Mouse (Mus musculus) thymus, postnatal 10 days (tissue): ENCODE results near the gene Trib3.

Experiments
- DNase-seq, 2 experiments: peaks; one replicate each; pipeline ENCODE4 v3.0.0; 2021; ENCODE audit warnings: low spot score in 2 of 2

Gene Trib3

DNA sequence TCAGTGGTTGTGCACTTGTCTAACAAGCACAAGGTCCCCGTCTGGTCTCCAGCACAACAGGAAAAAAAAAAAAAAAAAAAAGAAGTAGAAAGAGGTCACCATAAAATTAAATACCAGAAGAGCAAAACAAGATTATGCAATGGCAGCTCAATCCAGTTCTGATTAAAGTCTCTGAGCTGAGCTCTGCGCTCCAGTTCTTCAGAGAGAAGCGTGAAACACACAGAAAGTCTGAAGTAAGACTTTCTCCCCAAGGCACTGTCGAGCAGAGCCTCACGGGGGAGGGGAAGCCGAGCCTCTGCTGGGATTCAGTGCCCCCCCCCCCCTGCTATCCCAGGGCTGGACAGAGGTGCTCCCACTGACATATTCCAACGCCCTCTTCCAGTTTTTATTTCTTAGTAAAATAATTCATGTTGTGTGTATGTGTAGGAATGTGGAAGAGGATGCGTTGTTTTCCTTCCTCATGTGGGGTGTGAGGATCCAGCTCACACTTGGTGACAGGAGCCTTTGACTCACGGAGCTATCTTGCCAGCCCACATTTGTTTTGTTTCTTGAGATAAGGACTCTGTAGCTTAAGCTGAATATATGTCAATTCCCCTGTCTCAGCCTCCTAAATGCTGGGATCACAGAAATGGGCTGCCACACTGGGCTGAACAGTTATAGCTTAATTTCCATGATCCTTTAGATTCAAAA, 3.1 kb upstream of the Trib3 start:
- no peak for DNase-seq

DNA sequence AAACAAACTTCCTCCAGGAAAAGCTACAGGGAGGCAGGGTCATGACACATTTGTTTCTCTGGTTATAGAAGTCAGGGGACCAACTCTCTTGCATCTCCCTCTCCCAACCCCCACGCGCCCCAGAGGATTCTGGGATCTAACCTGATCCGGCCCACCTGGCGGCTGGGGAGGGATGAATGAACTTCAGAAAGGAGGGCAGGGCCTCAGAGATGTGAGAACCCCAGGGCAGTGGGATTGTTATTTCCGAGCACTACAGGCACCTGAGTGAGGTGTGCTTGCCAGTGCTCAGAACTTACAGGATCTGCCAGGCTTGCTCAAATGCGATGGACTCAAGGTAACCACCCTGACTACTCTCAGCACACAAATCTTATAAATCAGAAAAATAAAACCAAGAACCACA, 1.6 kb upstream of the Trib3 start:
- DNase-seq = no peak

DNA sequence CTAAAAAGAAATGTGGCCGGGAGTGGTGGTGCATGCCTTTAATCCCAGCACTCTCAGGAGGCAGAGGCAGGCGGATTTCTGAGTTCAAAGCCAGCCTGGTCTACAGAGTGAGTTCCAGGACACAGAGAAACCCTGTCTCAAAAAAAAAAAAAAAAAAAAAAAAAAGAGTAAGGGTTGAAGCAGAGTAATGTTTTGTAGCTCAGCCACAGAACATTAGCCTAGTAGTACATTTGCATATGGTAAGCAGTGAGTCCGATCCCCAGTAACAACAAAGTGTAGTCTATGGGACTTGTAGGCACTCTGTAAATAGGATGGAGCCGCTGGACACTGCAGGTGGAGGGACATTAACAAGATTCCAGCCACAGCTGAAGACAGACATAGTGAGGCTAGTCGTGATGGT, 1.1 kb upstream of the Trib3 start:
- no peak for DNase-seq

DNA sequence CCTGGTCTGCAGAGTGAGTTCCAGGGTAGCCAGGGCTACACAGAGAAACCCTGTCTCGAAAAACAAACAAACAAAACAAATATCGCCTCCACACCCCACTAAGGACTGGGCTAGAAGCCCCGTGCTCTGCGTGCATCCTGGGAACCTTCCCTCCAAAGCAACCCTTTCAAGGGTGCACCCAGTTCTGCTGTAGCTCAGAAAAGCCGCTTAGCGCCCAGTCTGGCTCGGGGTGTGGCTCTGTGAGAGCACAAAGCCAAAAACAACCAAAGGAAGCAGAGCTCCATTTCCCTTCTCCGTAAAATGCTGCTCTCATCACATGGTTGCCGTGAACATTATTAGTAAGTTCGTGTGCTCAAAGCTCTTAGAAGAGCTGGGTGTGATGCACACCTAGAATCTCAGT, 529 bp upstream of the Trib3 start:
- peak in 1 of 2 experiments; percentile 23 for DNase-seq

DNA sequence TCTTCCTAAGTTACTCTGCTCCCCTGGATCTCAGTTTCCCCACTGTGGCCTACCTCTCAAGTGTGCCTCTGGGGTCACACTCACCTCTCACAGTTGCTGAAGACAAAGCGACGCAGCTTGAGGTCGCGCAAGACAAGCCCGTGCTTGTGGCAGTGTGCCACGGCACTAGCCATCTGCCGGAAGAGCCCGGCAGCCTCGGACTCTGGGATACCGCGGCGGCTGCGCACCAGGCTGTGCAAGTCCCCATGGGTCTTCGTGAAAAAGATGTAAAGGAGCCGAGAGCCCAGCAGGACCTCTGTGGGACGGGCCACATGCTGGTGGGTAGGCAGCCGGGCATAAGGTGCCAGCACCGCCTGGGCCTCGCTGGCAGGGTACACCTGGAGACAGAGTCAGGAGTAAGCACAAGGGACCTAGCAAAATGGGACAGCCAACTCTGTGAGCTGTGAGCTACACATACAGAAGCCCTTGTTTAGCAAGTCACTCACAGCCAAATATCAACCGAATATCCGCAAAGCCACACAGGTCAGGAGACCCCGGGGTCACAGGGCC, 4.1 kb downstream of the Trib3 start:
- no peak for DNase-seq

DNA sequence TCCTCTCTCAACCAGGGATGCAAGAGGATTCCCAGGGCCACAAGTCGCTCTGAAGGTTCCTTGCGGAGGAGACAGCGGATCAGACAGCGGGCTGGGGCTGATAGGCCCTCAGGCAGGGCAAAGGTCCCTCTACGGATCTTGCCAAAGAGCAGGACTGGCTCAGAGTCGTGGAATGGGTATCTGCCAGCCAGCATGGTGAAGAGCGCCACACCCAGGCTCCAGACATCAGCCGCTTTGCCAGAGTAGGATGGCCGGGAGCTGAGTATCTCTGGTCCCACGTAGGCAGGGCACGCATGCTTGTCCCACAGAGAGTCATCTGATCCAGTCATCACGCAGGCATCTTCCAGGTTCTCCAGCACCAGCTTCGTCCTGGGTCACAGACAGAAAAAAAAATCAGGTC, 5.5 kb downstream of the Trib3 start:
- no peak for DNase-seq

DNA sequence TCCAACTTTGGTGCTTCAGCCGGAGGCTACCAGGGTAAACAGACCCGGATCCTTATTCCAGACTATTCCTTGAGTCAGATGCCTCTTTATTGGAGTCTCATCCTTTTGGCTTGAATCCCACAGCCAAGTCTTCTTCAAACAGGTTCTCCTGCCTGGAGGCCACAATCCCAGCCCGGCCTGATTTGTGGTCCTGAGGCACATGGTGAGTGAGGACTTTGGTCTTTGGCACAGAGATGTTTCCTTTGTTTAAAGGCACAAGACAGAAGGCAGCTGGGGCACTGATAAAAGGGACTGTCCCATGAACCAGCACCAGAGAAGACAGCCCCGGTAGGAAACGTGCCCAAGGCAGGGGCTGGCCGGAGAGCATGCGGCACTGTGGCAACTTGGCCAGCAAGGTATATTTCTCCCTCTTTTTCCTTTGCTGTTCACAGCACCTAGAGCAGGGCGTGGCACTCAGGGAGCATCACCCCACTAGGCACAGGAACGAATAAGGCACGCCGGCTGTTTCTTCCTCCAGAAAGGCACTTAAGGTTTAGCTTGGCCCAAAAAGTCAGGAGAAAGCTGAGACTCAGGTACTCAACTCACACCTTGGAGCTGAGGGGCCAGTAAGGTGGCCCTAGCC, 6.1 kb downstream of the Trib3 start:
- no peak for DNase-seq

DNA sequence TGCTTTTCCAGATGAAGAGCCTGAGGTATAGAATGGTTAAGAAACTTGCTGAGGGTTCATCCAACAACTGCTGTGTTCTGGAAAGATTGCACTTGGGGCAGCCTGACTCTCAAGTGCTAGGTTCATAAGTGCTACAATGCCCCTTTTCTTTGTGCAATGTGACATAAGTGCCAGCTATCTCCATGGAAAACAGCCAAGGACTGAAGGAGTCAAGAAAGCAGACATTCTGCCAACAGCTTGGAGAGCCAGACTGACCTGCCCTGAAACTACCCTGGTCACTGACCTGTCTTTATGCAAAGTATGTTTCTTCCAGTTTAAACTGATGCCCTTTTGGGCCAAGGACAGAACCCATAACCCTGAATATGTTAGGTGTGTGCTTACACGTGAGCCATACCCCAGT, 7.0 kb downstream of the Trib3 start:
- no peak for DNase-seq

DNA sequence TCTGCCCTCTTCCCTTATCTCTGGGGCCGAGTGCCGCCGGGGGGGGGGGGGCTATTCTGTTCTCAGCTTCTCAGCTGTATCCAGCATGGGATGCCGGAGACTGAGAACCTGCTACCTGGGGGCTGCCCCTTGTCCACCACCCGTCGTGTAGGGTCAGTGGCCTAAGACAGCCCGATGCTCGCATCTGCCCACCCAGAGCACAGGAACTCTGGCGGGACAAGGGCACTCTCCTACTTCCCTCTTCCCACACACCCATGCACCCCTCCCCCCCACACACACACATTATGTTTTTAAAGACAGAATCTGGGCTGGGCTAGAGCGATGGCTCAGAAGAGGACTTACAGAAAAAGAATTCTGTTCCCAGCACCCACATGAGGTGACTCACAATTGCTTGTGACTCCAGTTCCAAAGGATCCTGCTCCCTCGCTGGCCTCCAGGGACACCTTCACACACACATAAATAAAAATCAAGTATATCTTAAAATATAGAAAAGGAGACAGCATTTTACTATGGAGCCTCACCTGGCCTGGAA, 8.5 kb downstream of the Trib3 start:
- no peak for DNase-seq

DNA sequence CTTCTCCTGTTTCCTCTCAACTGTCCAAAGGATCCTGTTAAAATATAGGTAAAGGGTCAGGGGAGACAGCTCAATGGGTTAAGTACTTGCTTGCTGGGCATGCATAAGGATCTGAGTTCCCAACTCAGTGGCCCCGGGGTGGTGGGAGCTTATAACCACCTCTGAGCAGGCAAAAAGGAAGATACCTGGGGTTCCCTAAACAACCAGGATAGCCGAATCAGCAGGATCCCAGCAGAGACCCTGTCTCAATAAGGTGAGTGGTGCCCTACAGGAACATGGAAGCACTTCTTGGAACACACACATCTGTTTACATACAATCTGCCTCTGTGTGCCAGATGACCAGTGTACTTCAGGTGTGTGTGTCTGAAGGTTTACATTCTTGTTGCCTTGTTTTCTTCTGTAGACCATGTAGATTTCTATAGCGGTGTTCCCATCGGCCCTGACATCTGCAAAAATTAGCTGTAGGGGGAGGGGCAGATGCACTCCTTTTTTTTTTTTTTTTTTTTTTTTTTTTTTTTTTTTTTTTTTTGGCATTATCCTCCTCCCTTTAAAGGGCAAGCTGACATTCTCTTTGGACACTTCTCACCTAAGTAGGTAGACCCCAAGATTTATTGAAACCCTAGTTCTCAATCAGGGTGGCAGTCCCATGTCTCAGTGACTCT, 10.4 kb downstream of the Trib3 start:
- DNase-seq = no peak

DNA sequence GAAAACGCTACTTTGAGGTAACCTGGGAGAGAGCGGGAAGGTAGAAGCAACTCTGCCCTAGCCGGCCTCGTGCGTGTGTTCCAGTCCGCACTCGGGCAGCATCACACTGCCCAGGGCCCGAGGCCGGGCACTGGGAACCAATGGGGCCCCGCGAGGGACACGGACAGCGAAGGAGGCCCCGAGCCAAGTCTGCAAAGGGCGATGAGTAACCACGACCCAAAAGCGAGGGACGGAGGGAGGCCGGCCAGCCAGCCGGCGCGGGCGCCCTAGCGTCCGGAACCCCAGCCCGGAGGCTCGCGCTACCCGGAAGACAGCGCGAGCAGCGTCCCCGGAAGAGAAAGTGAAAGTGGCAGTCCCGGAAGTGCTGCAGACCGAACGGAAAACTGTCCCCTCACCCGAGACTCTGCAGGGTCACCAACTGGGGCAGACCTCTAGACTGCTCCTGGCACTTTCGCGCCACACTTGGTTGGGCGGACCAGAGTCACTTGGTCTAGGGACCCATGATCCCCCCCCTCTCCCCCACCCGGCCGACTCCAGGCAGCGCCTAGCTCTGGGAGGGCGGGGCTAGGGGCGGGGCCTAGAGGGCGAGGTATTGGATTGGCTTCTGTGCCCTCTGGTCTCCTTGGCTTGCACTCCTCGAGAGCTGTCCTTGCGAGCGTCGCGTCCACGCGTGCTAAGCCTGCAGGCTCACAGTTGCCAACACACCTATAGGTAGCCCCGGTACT, 11.6 kb downstream of the Trib3 start, which contains the start of gene Rbck1:
Gene Rbck1 (minus strand): TSS at position 553 of the 725 bp plus-strand sequence.
- peak; percentile 80 to 84 for DNase-seq

DNA sequence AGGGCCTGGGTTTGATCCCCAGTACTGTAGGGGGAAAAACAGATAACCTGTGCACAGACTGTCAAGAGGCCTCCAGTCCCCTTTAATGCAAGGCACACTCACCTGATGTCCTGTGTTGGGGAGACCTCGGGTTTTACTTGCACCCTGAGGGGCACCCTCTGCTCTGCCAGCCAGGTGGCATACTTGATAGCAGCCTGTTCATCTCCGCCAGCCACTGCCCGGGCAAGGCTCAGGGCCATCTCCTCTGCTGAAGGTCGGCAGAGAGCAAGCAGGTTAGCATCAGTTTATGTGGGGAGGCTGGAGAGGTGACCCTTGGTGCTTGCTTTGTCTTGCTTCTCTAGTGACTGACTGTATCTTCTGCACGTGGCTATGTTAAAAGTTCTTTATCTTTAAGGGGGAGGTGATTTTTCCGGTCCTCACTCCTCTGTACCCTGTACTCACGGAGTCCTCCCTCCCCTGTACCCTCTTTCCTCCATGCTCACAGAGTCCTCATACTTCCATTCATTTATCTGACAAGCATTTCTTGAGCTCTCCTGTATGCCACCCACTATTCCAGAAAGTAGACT, 12.9 kb downstream of the Trib3 start:
- no peak for DNase-seq

DNA sequence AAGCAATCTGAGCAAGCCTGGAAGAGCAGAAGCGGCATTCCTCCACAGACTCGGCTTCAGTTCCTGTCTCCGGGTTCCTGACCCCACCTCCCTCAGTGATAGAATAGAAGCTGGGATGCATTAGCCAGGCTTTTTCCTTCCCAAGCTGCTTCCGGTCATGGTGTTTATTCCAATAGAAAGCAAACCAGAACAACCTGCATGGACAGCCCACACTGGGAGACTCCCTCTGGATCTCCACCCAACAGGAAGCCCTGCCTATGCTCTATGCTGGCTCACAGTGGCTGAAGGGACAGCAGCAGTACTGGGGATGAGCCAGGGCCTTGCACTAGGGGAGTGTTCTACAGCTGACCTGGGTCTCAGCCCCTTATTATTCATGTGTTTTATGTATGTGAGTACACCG, 15.9 kb downstream of the Trib3 start:
- no peak for DNase-seq

DNA sequence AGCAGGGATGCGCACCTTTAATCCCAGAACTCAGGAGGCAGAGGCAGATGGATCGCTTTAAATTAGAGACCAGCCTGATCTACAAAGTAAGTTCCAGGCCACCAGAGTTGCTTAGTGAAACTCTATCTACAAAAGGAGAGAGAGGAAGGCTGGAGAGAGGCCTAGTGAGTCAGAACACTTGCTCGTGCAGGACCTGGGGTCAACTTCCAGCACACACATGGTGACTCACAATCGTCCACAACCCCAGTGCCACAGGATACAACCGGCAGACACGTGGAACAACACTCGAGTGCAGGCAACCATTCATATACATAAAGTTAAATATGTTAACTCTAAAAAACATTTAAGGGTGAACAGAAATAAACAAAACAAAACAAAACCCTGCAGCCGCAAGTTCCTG, 17.2 kb downstream of the Trib3 start:
- no peak for DNase-seq

DNA sequence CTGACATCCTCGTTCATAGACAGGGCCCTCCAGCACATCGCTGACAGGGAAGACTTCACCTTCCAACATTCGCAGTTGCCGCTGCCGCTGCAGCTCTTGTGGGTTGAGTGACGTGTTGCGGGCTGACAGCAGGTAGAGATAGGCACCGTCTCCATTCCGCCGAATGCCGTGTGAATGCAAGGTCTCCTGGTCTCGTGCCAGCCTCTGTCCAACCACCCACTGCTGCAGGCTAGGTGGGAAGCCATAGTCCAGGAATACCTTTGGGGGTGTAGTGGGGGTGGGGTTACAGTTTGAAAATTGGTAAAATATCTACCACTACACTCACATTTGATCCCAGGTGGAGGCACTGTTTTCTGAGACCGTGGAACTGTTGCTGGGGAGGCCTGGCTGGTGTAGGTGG, 17.7 kb downstream of the Trib3 start:
- DNase-seq = no peak

DNA sequence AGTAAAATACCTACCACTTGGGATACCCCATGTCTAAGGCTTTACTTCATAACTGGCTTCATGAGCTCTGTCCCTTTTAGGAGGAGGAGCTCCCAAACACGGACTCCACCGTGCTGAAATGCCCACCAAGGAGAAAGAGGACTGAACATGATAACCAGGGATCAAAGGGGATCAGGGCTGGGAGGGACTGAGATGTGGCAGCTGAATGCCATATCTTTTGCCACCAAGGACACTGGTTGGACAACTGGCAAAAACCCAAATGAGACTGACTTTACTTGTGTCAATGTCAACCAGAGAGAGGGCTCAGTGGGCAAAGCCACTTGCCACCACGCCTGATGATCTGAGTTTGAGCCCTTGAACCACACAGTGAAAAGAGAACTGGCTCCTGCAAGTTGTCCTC, 19.0 kb downstream of the Trib3 start:
- no peak for DNase-seq

DNA sequence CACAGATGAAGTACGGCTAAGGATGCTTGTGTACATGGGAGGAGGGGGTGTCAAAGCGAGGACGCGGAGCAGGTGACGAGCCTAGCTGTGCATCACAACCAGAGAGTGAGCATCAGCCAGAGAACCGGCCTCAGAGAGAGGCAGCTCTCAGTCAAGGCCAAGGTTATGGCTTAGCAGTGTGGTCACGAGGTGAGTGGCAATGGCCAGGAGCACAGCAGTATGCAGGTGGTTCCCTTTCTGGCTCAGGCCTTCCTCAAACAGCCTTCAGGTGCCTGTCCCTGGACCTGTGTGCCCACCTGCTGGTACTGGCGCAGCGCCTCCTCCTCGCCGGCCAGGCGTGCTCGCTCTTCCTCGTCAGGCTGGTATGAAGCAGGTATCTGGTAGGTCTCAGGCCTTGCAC, 19.9 kb downstream of the Trib3 start:
- no peak for DNase-seq

DNA sequence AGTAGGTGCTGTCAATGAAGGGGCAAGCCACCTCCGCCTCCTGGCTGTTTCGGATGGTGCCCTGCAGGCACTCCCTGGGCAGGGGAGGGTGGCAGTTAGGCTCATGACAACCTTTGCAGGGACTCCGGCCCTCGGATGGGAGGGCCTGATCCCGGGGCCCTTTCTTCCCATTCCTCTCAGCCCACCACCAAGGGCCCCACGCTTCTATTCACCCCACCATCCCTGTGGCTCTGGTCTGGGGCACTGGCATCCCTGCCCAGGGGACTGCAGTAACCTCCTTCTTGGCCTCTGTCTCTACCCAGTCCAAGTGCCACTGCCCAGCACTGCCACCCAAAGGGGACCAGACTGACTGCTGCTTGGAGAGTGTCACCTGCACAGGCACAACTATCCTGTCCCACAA, 21.6 kb downstream of the Trib3 start:
- DNase-seq = no peak

DNA sequence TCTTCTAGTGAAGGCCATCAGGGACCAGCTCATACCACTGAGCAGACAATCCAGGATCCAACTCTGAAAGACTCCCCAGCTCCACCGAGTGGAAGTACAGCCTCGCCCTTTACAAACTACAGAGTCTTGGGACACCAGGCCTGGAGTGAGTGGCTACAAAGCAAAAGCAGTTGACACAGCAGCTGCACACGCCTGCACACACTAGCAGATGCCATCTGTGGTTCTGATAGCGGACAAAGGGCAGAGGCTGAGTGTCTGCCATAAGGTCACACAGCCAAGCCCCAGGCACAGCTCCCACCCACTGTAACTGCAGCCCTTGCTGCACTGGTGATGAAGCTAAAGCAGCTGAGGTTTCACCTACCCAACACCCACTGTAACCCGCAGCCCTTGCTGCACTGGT, 22.3 kb downstream of the Trib3 start:
- DNase-seq = no peak

DNA sequence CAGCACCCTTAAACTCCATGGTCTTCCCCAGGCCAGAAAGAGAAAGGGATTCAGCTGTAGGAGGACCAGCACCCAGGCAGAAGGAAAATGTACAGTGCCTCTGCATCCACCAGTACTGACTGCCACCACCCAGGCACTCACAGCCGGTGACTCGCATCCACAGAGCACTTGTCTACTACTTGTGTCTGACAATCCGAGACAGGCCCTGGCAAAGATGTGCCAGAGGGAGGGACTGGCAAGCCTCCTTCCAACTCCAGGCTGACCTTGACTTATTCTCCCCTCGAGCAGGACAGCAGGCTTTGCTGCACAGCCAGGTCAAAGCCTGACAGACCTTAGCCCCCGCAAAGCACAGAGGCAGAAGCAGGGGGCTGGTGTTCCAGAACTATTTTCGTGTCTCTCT, 26.8 kb downstream of the Trib3 start:
- no peak for DNase-seq

DNA sequence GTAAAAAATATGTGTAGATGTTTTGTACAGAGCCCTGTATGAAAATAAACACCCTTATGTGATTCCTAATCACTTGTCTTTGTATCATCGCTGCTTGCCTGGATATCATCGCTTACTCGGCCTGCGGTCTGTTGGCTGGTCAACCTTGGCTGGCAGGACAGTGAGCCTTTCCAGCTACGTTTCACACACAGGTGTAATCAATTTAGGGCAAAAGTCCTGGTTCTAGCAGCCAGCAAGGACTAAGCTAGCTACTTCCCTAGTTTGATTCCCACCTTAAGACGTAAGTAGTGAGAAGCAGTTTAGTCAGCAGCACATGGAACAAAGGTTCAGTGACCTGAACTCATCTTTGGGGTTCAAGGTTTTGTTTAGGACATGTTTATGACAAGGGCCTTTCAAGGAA, 29.9 kb downstream of the Trib3 start:
- DNase-seq = no peak

DNA sequence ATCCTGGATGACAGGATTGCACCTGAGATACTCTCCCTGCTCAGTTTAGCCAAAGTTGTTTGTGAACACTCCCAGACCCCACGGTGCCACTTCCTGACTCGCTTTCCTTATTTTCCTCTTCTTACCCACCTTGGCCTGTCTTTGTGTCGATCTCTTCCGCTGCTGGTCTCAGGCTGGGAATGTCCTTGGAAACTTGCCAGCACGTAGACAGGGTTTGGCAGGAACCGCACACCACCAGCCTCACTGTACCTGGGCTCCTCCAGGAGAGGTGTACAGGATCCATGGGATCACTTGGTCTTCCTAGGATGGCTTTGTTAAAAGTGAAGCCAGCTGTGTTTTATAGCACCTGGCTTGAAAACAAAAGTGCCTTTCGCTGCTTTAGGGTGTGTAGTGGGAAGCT, 30.8 kb downstream of the Trib3 start:
- no peak for DNase-seq
